Mouse (Mus musculus) neural tube, embryonic 14.5 days (tissue): ENCODE measurements around the gene Raly. TPM values are rescaled to one million over a fixed set of nuclear protein-coding genes. Genes with fewer than 3 reads are reported as not detected.

Source experiments
- ATAC-seq: fragments of 200-750 bp; cut with Nextera tagmentation; 2 replicates; pipeline ENCODE4 v1.8.0; 2017; ENCODE audit warnings: low read depth, mild to moderate bottlenecking, moderate TSS enrichment, moderate library complexity
- H3K27ac ChIP-seq: fragments of 300-500 bp; sonication (generic); 2 replicates; pipeline ENCODE4 v1.5.1; 2014; ENCODE audit warnings: low read depth, mild to moderate bottlenecking, control low read depth, low read length, moderate library complexity, mixed read lengths
- H3K27me3 ChIP-seq: fragments of 300-500 bp; sonication (generic); 2 replicates; pipeline ENCODE4 v1.6.1; 2014; ENCODE audit warnings: low read length; ENCODE audit not compliant: control insufficient read depth, insufficient read depth
- H3K36me3 ChIP-seq: fragments of 300-500 bp; sonication (generic); 2 replicates; pipeline ENCODE4 v1.6.1; 2014; ENCODE audit warnings: low read length, mixed read lengths; ENCODE audit not compliant: control insufficient read depth, insufficient read depth
- H3K4me1 ChIP-seq: fragments of 300-500 bp; sonication (generic); 2 replicates; pipeline ENCODE4 v1.6.1; 2014; ENCODE audit warnings: low read length; ENCODE audit not compliant: control insufficient read depth, insufficient read depth
- H3K4me2 ChIP-seq: fragments of 300-500 bp; sonication (generic); 2 replicates; pipeline ENCODE4 v1.6.1; 2014; ENCODE audit warnings: mild to moderate bottlenecking, low read depth, low read length, control low read depth
- H3K4me3 ChIP-seq: fragments of 300-500 bp; sonication (generic); 2 replicates; pipeline ENCODE4 v1.5.1; 2014; ENCODE audit warnings: low read depth, low read length, control low read depth, mixed read lengths
- H3K9ac ChIP-seq: fragments of 300-500 bp; sonication (generic); replicated peaks from 2 replicates; pipeline ENCODE4 v1.6.1; 2014; ENCODE audit warnings: low read depth, mild to moderate bottlenecking, control low read depth, low read length, mixed read lengths
- H3K9me3 ChIP-seq: fragments of 300-500 bp; sonication (generic); 2 replicates; pipeline ENCODE4 v1.6.1; 2016; ENCODE audit warnings: low read length; ENCODE audit not compliant: control insufficient read depth
- WGBS: fragments of 180-500 bp; shearing (Covaris S2); extraction: QIAGEN DNeasy Blood & Tissue Kit; methylation state at CpG from one replicate; pipeline ENCODE4 v1.1.7; 2014; 5-methylcytosine and 5-hydroxymethylcytosine counted together
- polyA plus RNA-seq: library from polyadenylated mRNA; unstranded; fragments of >200 nt; fragmentation: Nextera tagmentation; extraction: Ambion mirVana; gene quantifications from 2 replicates; pipeline ENCODE4 v1.2.1, GENCODE M21; 2014

Gene Raly
- polyA plus RNA-seq, 1 experiment from 2014 or later: 34.5 TPM

GRCm38 (mm10) chr2:154818599-154818998 lies 27.7 kb downstream of the Raly start:
- no peaks in the 10 kb centered on the region for H3K27me3 ChIP-seq
- WGBS: 56% methylated on average over 1 of the region's 1 CpGs
- ATAC-seq: no peak

GRCm38 (mm10) chr2:154820346-154820745 lies 29.4 kb downstream of the Raly start:
- ATAC-seq: no peak
- no peak overlapping the region for H3K27ac ChIP-seq

More at GRCm38 (mm10) chr2:154818599-154818998, 27.7 kb downstream of the Raly start:
- H3K9ac ChIP-seq: no peak overlapping the region
- H3K27ac ChIP-seq: no peak overlapping the region
- no peak overlapping the region for H3K4me3 ChIP-seq
- H3K36me3 ChIP-seq: no peaks in the 10 kb centered on the region
- no peaks in the 10 kb centered on the region for H3K9me3 ChIP-seq
- H3K4me2 ChIP-seq: no peak overlapping the region
- peaks cover 8% of the 10 kb centered on the region for H3K4me1 ChIP-seq

GRCm38 (mm10) chr2:154826054-154826538 lies 35.2 kb downstream of the Raly start:
- Histone ChIP-seq H3K27me3 (no peaks in the 10 kb centered on the region), H3K4me3 (no peak overlapping the region), H3K4me1 (no peaks in the 10 kb centered on the region), H3K9me3 (no peaks in the 10 kb centered on the region), H3K36me3 (no peaks in the 10 kb centered on the region), H3K4me2 (no peak overlapping the region), H3K9ac (no peak overlapping the region), H3K27ac (no peak overlapping the region)
- no peak for ATAC-seq
- WGBS: 93% methylated on average over 1 of the region's 1 CpGs

More at GRCm38 (mm10) chr2:154820346-154820745, 29.4 kb downstream of the Raly start:
- H3K4me1 ChIP-seq: peaks cover 8% of the 10 kb centered on the region
- 83% methylated on average over 1 of the region's 1 CpGs for WGBS
- H3K27me3 ChIP-seq: no peaks in the 10 kb centered on the region
- no peak overlapping the region for H3K9ac ChIP-seq
- H3K9me3 ChIP-seq: no peaks in the 10 kb centered on the region
- H3K4me3 ChIP-seq: no peak overlapping the region
- H3K36me3 ChIP-seq: no peaks in the 10 kb centered on the region
- H3K4me2 ChIP-seq: no peak overlapping the region

GRCm38 (mm10) chr2:154827521-154827920 lies 36.6 kb downstream of the Raly start:
- Histone ChIP-seq H3K27me3 (no peaks in the 10 kb centered on the region), H3K9me3 (no peaks in the 10 kb centered on the region), H3K9ac (no peak overlapping the region), H3K4me2 (no peak overlapping the region), H3K36me3 (no peaks in the 10 kb centered on the region), H3K4me1 (peaks cover 3% of the 10 kb centered on the region; the same call in 1 of the 2 replicates), H3K27ac (no peak overlapping the region), H3K4me3 (no peak overlapping the region)
- no peak for ATAC-seq
- 73% methylated on average over 4 of the region's 4 CpGs for WGBS

GRCm38 (mm10) chr2:154832471-154832870 lies 41.6 kb downstream of the Raly start:
- no peak for ATAC-seq
- Histone ChIP-seq H3K27ac (no peak overlapping the region), H3K27me3 (no peaks in the 10 kb centered on the region), H3K9me3 (no peaks in the 10 kb centered on the region), H3K4me1 (peaks cover 3% of the 10 kb centered on the region; the same call in 1 of the 2 replicates), H3K9ac (no peak overlapping the region), H3K36me3 (no peaks in the 10 kb centered on the region), H3K4me3 (no peak overlapping the region), H3K4me2 (no peak overlapping the region)
- WGBS: 37% methylated on average over 4 of the region's 4 CpGs

GRCm38 (mm10) chr2:154834149-154834865 lies 43.4 kb downstream of the Raly start:
- no peak for ATAC-seq
- H3K4me2 ChIP-seq: no peak overlapping the region
- peaks cover 3% of the 10 kb centered on the region; the same call in 1 of the 2 replicates for H3K4me1 ChIP-seq
- H3K9me3 ChIP-seq: no peaks in the 10 kb centered on the region
- H3K9ac ChIP-seq: no peak overlapping the region
- no peaks in the 10 kb centered on the region for H3K36me3 ChIP-seq
- no peak overlapping the region for H3K4me3 ChIP-seq
- 97% methylated on average over 6 of the region's 6 CpGs for WGBS
- no peak overlapping the region for H3K27ac ChIP-seq
- H3K27me3 ChIP-seq: no peaks in the 10 kb centered on the region

GRCm38 (mm10) chr2:154836537-154836936 lies 45.6 kb downstream of the Raly start:
- ATAC-seq: no peak
- H3K36me3 ChIP-seq: no peaks in the 10 kb centered on the region
- H3K9me3 ChIP-seq: no peaks in the 10 kb centered on the region
- H3K9ac ChIP-seq: no peak overlapping the region
- H3K27me3 ChIP-seq: no peaks in the 10 kb centered on the region
- H3K4me2 ChIP-seq: no peak overlapping the region
- 94% methylated on average over 2 of the region's 2 CpGs for WGBS
- peaks cover 3% of the 10 kb centered on the region; the same call in 1 of the 2 replicates for H3K4me1 ChIP-seq
- no peak overlapping the region for H3K27ac ChIP-seq
- no peak overlapping the region for H3K4me3 ChIP-seq

- Histone ChIP-seq H3K4me3 (no peak overlapping the region), H3K4me2 (no peak overlapping the region), H3K36me3 (no peaks in the 10 kb centered on the region), H3K9ac (no peak overlapping the region), H3K4me1 (no peaks in the 10 kb centered on the region), H3K27me3 (no peaks in the 10 kb centered on the region), H3K27ac (no peak overlapping the region), H3K9me3 (no peaks in the 10 kb centered on the region)
- ATAC-seq: no peak
These were observed 57.2 kb downstream of the Raly start for GRCm38 (mm10) chr2:154848086-154848485.

GRCm38 (mm10) chr2:154855383-154855782 lies 64.5 kb downstream of the Raly start:
- no peak for ATAC-seq
- Histone ChIP-seq H3K9ac (no peak overlapping the region), H3K36me3 (no peaks in the 10 kb centered on the region), H3K27ac (no peak overlapping the region), H3K4me3 (no peak overlapping the region), H3K9me3 (no peaks in the 10 kb centered on the region), H3K4me2 (no peak overlapping the region), H3K4me1 (0 out of 2 replicates have a peak, but pooled peaks cover 7% of the 10 kb centered on the region), H3K27me3 (no peaks in the 10 kb centered on the region)
- WGBS: 94% methylated on average over 1 of the region's 1 CpGs
